Mouse (Mus musculus) G1E (cell line): Measurements from ENCODE around the gene Usp30.

ENCODE experiments used
- CTCF ChIP-seq: IDR thresholded peaks from 2 replicates; pipeline ENCODE4 v1.5.1; 2012; ENCODE audit warnings: low read depth, low read length, inconsistent platforms, mixed read lengths
- GATA1 ChIP-seq: IDR thresholded peaks from 2 replicates; pipeline ENCODE4 v1.6.1; 2012; ENCODE audit warnings: borderline replicate concordance, low read length, inconsistent platforms, mixed read lengths
- GATA2 ChIP-seq: IDR thresholded peaks from 2 replicates; pipeline ENCODE4 v1.6.1; 2012; ENCODE audit warnings: low read depth, low read length, inconsistent platforms, borderline replicate concordance
- POLR2AphosphoS5 ChIP-seq: IDR thresholded peaks from 2 replicates; pipeline ENCODE4 v1.6.1; 2012; ENCODE audit warnings: low read depth, low read length, inconsistent platforms; ENCODE audit not compliant: insufficient replicate concordance
- TAL1 ChIP-seq: conservative IDR thresholded peaks from 2 replicates; pipeline ENCODE4 v1.6.1; 2012; ENCODE audit warnings: low read depth, low read length, inconsistent platforms, mixed read lengths

GRCm38 (mm10) chr5:114102807-114103206, 37.5 kb downstream of the Usp30 start:
- TF ChIP-seq GATA2 (no peak), CTCF (no peak), POLR2AphosphoS5 (no peak), GATA1 (no peak), TAL1 (no peak)
